Mouse (Mus musculus) kidney, embryonic 15.5 days (tissue): ENCODE measurements at regions not wholly inside any gene's neighbourhood (a gene's known extent, or its start where the extent isn't known, plus 50 kb on each side); places are given as distances from the start of the nearest gene placed in this dataset.
A peak's percentile ranks its signal among the peaks of the same experiment; 100 is the strongest.

Experiments used
- ATAC-seq: fragments of 200-750 bp; cut with Nextera tagmentation; replicated peaks from 2 replicates; pipeline ENCODE4 v1.8.0; 2017; ENCODE audit warnings: moderate TSS enrichment; ENCODE audit not compliant: low FRiP score
- H3K27ac ChIP-seq: fragments of 300-500 bp; sonication (generic); 2 replicates; pipeline ENCODE4 v1.5.1; 2015; ENCODE audit warnings: mild to moderate bottlenecking, inconsistent platforms
- H3K27me3 ChIP-seq: fragments of 300-500 bp; sonication (generic); 2 replicates; pipeline ENCODE4 v1.6.1; 2015; ENCODE audit warnings: inconsistent platforms
- H3K36me3 ChIP-seq: fragments of 300-500 bp; sonication (generic); 2 replicates; pipeline ENCODE4 v1.6.1; 2015; ENCODE audit warnings: inconsistent platforms
- H3K4me1 ChIP-seq: fragments of 300-500 bp; sonication (generic); 2 replicates; pipeline ENCODE4 v1.6.1; 2015; ENCODE audit warnings: inconsistent platforms
- H3K4me2 ChIP-seq: fragments of 300-500 bp; sonication (generic); 2 replicates; pipeline ENCODE4 v1.6.1; 2015; ENCODE audit warnings: moderate library complexity, mild to moderate bottlenecking, inconsistent platforms
- H3K4me3 ChIP-seq: fragments of 300-500 bp; sonication (generic); replicated peaks from 2 replicates; pipeline ENCODE4 v1.5.1; 2015; ENCODE audit warnings: mild to moderate bottlenecking, inconsistent platforms
- H3K9ac ChIP-seq: fragments of 300-500 bp; sonication (generic); 2 replicates; pipeline ENCODE4 v1.6.1; 2015; ENCODE audit warnings: mild to moderate bottlenecking, inconsistent platforms
- H3K9me3 ChIP-seq: fragments of 300-500 bp; sonication (generic); replicated peaks from 2 replicates; pipeline ENCODE4 v1.6.1; 2016; ENCODE audit warnings: inconsistent platforms
- WGBS: fragments of 180-500 bp; shearing (Covaris S2); methylation state at CpG from one replicate; pipeline ENCODE4 v1.1.7; 2015; ENCODE audit warnings: mixed read lengths; 5-methylcytosine and 5-hydroxymethylcytosine counted together

DNA sequence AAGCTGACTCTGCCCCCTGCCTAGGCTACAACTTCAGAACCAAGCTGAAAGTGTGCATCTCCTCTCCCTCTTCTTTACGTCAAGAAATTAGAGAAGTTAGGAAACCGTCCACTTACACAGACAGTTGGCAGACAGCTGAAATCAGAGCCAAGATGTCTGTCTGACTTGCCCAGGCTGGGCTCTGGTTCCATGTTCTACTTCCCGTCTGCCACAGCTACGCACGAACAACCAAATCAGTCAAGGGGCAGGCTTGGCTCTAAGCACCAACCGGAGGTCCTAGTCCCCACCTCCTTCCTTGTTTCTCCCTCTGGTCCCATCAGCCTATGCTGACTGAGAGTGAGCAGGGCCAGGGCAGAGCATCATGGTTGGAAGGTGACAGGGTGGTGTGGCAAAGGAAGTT, 157.5 kb upstream of the Klf14 start:
- Histone ChIP-seq H3K27ac (no peak overlapping the region), H3K4me3 (no peak overlapping the region), H3K36me3 (no peaks in the 10 kb centered on the region), H3K4me1 (peaks cover 8% of the 10 kb centered on the region), H3K4me2 (no peak overlapping the region), H3K9ac (no peak overlapping the region), H3K9me3 (no peaks in the 10 kb centered on the region), H3K27me3 (no peaks in the 10 kb centered on the region)
- 57% methylated on average over 6 of the region's 6 CpGs for WGBS
- no peak for ATAC-seq

DNA sequence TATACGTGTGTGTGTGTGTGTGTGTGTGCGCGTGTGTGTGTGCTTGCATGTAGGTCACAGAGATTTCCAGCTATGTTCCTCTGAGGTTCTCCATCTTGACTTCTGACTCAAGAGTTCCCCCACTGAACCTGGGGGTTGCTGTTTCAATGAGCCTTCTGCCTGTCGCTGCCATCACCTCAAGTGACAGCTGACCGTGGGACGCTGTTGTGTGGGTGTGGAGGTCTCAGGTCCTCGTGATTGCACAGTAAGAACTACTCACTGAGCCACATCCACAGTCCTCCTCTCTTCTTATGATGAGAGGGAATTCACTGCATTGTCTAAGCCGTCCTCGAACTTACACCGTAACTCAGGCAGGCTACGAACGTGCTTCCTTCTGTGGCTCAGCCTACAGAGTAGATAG, 158.8 kb upstream of the Klf14 start:
- no peak overlapping the region for H3K4me2 ChIP-seq
- H3K27ac ChIP-seq = no peak overlapping the region
- H3K27me3 ChIP-seq = no peaks in the 10 kb centered on the region
- H3K9me3 ChIP-seq = no peaks in the 10 kb centered on the region
- ATAC-seq = no peak
- no peak overlapping the region for H3K9ac ChIP-seq
- no peaks in the 10 kb centered on the region for H3K36me3 ChIP-seq
- H3K4me1 ChIP-seq = peaks cover 8% of the 10 kb centered on the region
- H3K4me3 ChIP-seq = no peak overlapping the region
- 91% methylated on average over 12 of the region's 12 CpGs for WGBS

- WGBS = 66% methylated on average over 8 of the region's 8 CpGs
Observed at GRCm38 (mm10) chr6:31121008-31121407, 162.1 kb upstream of the Klf14 start.

DNA sequence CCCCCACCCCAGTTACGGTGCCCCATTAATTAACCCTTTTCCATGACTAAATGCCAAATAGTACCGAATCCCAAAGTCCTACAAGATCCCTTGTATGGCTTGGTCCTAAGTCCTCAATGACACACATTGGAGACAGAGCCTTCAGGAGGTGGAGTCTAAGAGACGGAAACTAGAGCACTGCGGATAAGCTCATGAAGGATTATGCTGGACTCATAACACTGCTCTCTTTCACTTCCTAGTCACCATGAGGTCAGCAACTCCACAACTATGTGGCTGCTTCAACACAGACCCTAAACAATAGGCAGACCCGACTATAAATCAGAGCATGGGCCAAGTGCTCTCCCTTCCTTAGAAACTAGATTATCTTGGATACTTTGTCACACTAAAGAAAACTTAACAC, 164.0 kb upstream of the Klf14 start:
- Histone ChIP-seq H3K27ac (no peak overlapping the region), H3K4me1 (peaks cover 3% of the 10 kb centered on the region; the same call in 1 of the 2 replicates), H3K27me3 (no peaks in the 10 kb centered on the region), H3K4me2 (no peak overlapping the region), H3K9me3 (no peaks in the 10 kb centered on the region), H3K9ac (no peak overlapping the region), H3K4me3 (no peak overlapping the region), H3K36me3 (no peaks in the 10 kb centered on the region)
- 85% methylated on average over 5 of the region's 5 CpGs for WGBS
- ATAC-seq = no peak

More at GRCm38 (mm10) chr6:31121008-31121407, 162.1 kb upstream of the Klf14 start:
- H3K4me1 ChIP-seq = no peaks in the 10 kb centered on the region
- no peaks in the 10 kb centered on the region for H3K36me3 ChIP-seq
- H3K27ac ChIP-seq = no peak overlapping the region
- ATAC-seq = no peak
- H3K9me3 ChIP-seq = no peaks in the 10 kb centered on the region
- H3K9ac ChIP-seq = no peak overlapping the region
- H3K4me2 ChIP-seq = no peak overlapping the region
- H3K27me3 ChIP-seq = no peaks in the 10 kb centered on the region
- H3K4me3 ChIP-seq = no peak overlapping the region

DNA sequence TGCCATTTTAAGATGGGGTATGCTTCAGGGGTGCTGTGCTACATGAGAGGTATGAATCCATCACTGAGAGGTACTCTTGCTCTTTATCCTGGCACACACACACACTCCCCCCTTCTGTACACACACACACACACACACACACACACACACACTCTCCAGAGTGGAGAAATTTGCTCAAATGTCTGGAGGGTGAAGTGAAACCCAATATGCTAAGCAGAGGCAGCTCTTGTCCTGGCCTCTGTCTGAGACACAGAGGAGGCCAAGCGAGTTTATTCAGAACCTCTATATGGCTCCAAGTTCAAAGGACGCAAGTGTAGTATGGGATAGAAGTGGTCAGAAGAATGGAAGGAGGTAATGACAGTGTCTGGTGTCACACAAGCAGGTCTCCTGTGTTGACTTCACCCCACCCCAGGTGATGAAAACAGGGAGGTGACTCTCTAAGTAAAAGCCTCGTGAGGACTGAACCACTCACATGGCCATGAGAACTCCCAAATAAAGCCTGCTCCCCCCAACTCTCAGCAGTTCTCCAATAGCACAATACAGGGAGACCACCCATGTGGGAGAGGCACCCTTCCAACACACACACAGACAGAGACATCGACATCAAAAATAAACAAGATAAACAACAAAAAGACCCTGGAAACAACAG, 164.6 kb upstream of the Klf14 start:
- no peak for ATAC-seq
- Histone ChIP-seq H3K36me3 (no peaks in the 10 kb centered on the region), H3K27ac (no peak overlapping the region), H3K9me3 (no peaks in the 10 kb centered on the region), H3K9ac (no peak overlapping the region), H3K27me3 (no peaks in the 10 kb centered on the region), H3K4me3 (no peak overlapping the region), H3K4me1 (peaks cover 3% of the 10 kb centered on the region; the same call in 1 of the 2 replicates), H3K4me2 (no peak overlapping the region)
- 74% methylated on average over 4 of the region's 4 CpGs for WGBS

GRCm38 (mm10) chr6:31124076-31124475, 165.2 kb upstream of the Klf14 start:
- WGBS = 75% methylated on average over 6 of the region's 6 CpGs

GRCm38 (mm10) chr6:31124872-31125271, 166.0 kb upstream of the Klf14 start:
- H3K4me2 ChIP-seq = no peak overlapping the region
- H3K9ac ChIP-seq = no peak overlapping the region
- peaks cover 8% of the 10 kb centered on the region for H3K4me1 ChIP-seq
- no peak for ATAC-seq
- H3K36me3 ChIP-seq = no peaks in the 10 kb centered on the region
- H3K9me3 ChIP-seq = no peaks in the 10 kb centered on the region
- H3K27ac ChIP-seq = no peak overlapping the region
- no peaks in the 10 kb centered on the region for H3K27me3 ChIP-seq
- no peak overlapping the region for H3K4me3 ChIP-seq
- 91% methylated on average over 4 of the region's 4 CpGs for WGBS

More at GRCm38 (mm10) chr6:31124076-31124475, 165.2 kb upstream of the Klf14 start:
- Histone ChIP-seq H3K27ac (no peak overlapping the region), H3K4me1 (peaks cover 3% of the 10 kb centered on the region), H3K9ac (no peak overlapping the region), H3K4me2 (no peak overlapping the region), H3K9me3 (no peaks in the 10 kb centered on the region), H3K36me3 (no peaks in the 10 kb centered on the region), H3K27me3 (no peaks in the 10 kb centered on the region), H3K4me3 (no peak overlapping the region)
- no peak for ATAC-seq

- no peaks in the 10 kb centered on the region for H3K36me3 ChIP-seq
- ATAC-seq = no peak
- 66% methylated on average over 19 of the region's 19 CpGs for WGBS
- H3K4me1 ChIP-seq = peaks cover 10% of the 10 kb centered on the region
- H3K9me3 ChIP-seq = no peaks in the 10 kb centered on the region
- H3K27me3 ChIP-seq = no peaks in the 10 kb centered on the region
- H3K9ac ChIP-seq = no peak overlapping the region
- no peak overlapping the region for H3K4me3 ChIP-seq
- H3K27ac ChIP-seq = no peak overlapping the region
- 0 out of 2 replicates have a peak overlapping the region, but pooled peaks have one; percentile 22 for H3K4me2 ChIP-seq
Observed at GRCm38 (mm10) chr6:31125328-31126118, 166.6 kb upstream of the Klf14 start.

GRCm38 (mm10) chr6:31126131-31126871, 167.4 kb upstream of the Klf14 start:
- H3K4me1 ChIP-seq = peaks cover 10% of the 10 kb centered on the region
- no peak overlapping the region for H3K27ac ChIP-seq
- H3K36me3 ChIP-seq = no peaks in the 10 kb centered on the region
- no peak for ATAC-seq
- WGBS = 81% methylated on average over 15 of the region's 15 CpGs
- no peaks in the 10 kb centered on the region for H3K9me3 ChIP-seq
- no peaks in the 10 kb centered on the region for H3K27me3 ChIP-seq
- H3K4me3 ChIP-seq = no peak overlapping the region
- no peak overlapping the region for H3K9ac ChIP-seq
- H3K4me2 ChIP-seq = 0 out of 2 replicates have a peak overlapping the region, but pooled peaks have one; percentile 22

GRCm38 (mm10) chr6:31129170-31129569, 170.3 kb upstream of the Klf14 start:
- 66% methylated on average over 7 of the region's 7 CpGs for WGBS

GRCm38 (mm10) chr6:31129987-31130386, 171.1 kb upstream of the Klf14 start:
- Histone ChIP-seq H3K9me3 (no peaks in the 10 kb centered on the region), H3K27me3 (no peaks in the 10 kb centered on the region), H3K36me3 (no peaks in the 10 kb centered on the region), H3K9ac (no peak overlapping the region), H3K4me2 (no peak overlapping the region), H3K4me3 (no peak overlapping the region), H3K4me1 (peaks cover 10% of the 10 kb centered on the region), H3K27ac (peak overlapping the region; percentile 50)
- ATAC-seq = no peak
- WGBS = 69% methylated on average over 7 of the region's 7 CpGs

More at GRCm38 (mm10) chr6:31129170-31129569, 170.3 kb upstream of the Klf14 start:
- peak overlapping the region; percentile 20; the same call in 1 of the 2 replicates for H3K4me2 ChIP-seq
- no peaks in the 10 kb centered on the region for H3K36me3 ChIP-seq
- no peaks in the 10 kb centered on the region for H3K27me3 ChIP-seq
- peaks cover 10% of the 10 kb centered on the region for H3K4me1 ChIP-seq
- no peak overlapping the region for H3K4me3 ChIP-seq
- H3K9me3 ChIP-seq = no peaks in the 10 kb centered on the region
- no peak overlapping the region for H3K27ac ChIP-seq
- no peak overlapping the region for H3K9ac ChIP-seq
- ATAC-seq = peak; percentile 82; the same call in 1 of the 2 replicates

- 77% methylated on average over 1 of the region's 1 CpGs for WGBS
- no peak overlapping the region for H3K9ac ChIP-seq
- H3K36me3 ChIP-seq = no peaks in the 10 kb centered on the region
- H3K4me1 ChIP-seq = peaks cover 10% of the 10 kb centered on the region
- H3K4me2 ChIP-seq = no peak overlapping the region
- H3K9me3 ChIP-seq = no peaks in the 10 kb centered on the region
- H3K4me3 ChIP-seq = no peak overlapping the region
- no peak for ATAC-seq
- H3K27ac ChIP-seq = no peak overlapping the region
- H3K27me3 ChIP-seq = no peaks in the 10 kb centered on the region
Observed at GRCm38 (mm10) chr6:31130522-31130921, 171.6 kb upstream of the Klf14 start.
